Mouse (Mus musculus) kidney, adult 18-20 months (tissue): ENCODE measurements at regions not wholly inside any gene's neighbourhood (a gene's known extent, or its start where the extent isn't known, plus 50 kb on each side); places are given as distances from the start of the nearest gene placed in this dataset.

Source experiments
- DNase-seq: peaks from one replicate; pipeline ENCODE4 v3.0.0; 2021

- DNase-seq, result no peak
Measured at GRCm38 (mm10) chr7:110679916-110680315, 52.5 kb downstream of the Adm start.

- DNase-seq, result no peak
Measured at GRCm38 (mm10) chr7:110682911-110683310, 55.5 kb downstream of the Adm start.

- DNase-seq, result peak; percentile 74
Measured at GRCm38 (mm10) chr7:110688884-110689681, 61.6 kb downstream of the Adm start.

GRCm38 (mm10) chr7:110690241-110690640 lies 62.8 kb downstream of the Adm start:
- no peak for DNase-seq

- DNase-seq, result peak; percentile 35
Measured at GRCm38 (mm10) chr7:110690856-110691255, 63.4 kb downstream of the Adm start.

GRCm38 (mm10) chr7:110694262-110694661 lies 66.8 kb downstream of the Adm start:
- DNase-seq, result no peak

GRCm38 (mm10) chr7:110695729-110696128 lies 68.3 kb downstream of the Adm start:
- DNase-seq, result no peak

- DNase-seq, result no peak
Measured at GRCm38 (mm10) chr7:110698211-110699153, 69.5 kb upstream of the Ampd3 start.

GRCm38 (mm10) chr7:110699596-110699995 lies 68.4 kb upstream of the Ampd3 start:
- DNase-seq, result no peak

GRCm38 (mm10) chr7:110701681-110702413 lies 66.2 kb upstream of the Ampd3 start:
- no peak for DNase-seq

GRCm38 (mm10) chr7:110702414-110702783 lies 65.6 kb upstream of the Ampd3 start:
- DNase-seq, result no peak

GRCm38 (mm10) chr7:110705311-110706000 lies 62.5 kb upstream of the Ampd3 start:
- no peak for DNase-seq

- DNase-seq, result no peak
Measured at GRCm38 (mm10) chr7:110706001-110706695, 61.9 kb upstream of the Ampd3 start.

GRCm38 (mm10) chr7:110706696-110707087 lies 61.3 kb upstream of the Ampd3 start:
- no peak for DNase-seq

- peak; percentile 37 for DNase-seq
Measured at GRCm38 (mm10) chr7:110708116-110708515, 59.9 kb upstream of the Ampd3 start.

- DNase-seq, result no peak
Measured at GRCm38 (mm10) chr7:110708781-110709180, 59.2 kb upstream of the Ampd3 start.

GRCm38 (mm10) chr7:110709606-110710005 lies 58.4 kb upstream of the Ampd3 start:
- no peak for DNase-seq

GRCm38 (mm10) chr7:110710256-110710962 lies 57.6 kb upstream of the Ampd3 start:
- no peak for DNase-seq

- DNase-seq, result no peak
Measured at GRCm38 (mm10) chr7:110713661-110714060, 54.3 kb upstream of the Ampd3 start.

- no peak for DNase-seq
Measured at GRCm38 (mm10) chr7:110715110-110715509, 52.9 kb upstream of the Ampd3 start.

- no peak for DNase-seq
Measured at GRCm38 (mm10) chr7:110715545-110715944, 52.5 kb upstream of the Ampd3 start.
